Mouse (Mus musculus) midbrain, postnatal 0 days (tissue): Measurements from ENCODE around the gene Xlr5c. TPM values are rescaled to one million over a fixed set of nuclear protein-coding genes. Genes with fewer than 3 reads are reported as not detected.
"Not testable (repeated sequence)": the region's sequence is repeated elsewhere in the genome, so short reads cannot be mapped to it uniquely, and the experiment has no call there.

Experiments used
- ATAC-seq: fragments of 200-750 bp; cut with Nextera tagmentation; 2 replicates; pipeline ENCODE4 v1.8.0; 2017; ENCODE audit warnings: moderate number of reproducible peaks, mild to moderate bottlenecking, moderate TSS enrichment, moderate library complexity; ENCODE audit not compliant: low FRiP score
- DNase-seq: peaks from one replicate; pipeline ENCODE4 v3.0.0-alpha.2; 2015; ENCODE audit warnings: low spot score
- H3K27ac ChIP-seq: fragments of 300-500 bp; sonication (generic); 2 replicates; pipeline ENCODE4 v1.5.1; 2014; ENCODE audit warnings: low read depth, mild to moderate bottlenecking, low read length, mixed read lengths
- H3K27me3 ChIP-seq: fragments of 300-500 bp; sonication (generic); 2 replicates; pipeline ENCODE4 v1.6.1; 2014; ENCODE audit warnings: low read length, control low read depth, mixed read lengths; ENCODE audit not compliant: insufficient read depth
- H3K36me3 ChIP-seq: fragments of 300-500 bp; sonication (generic); 2 replicates; pipeline ENCODE4 v1.6.1; 2014; ENCODE audit warnings: low read length, control low read depth, mixed read lengths; ENCODE audit not compliant: insufficient read depth
- H3K4me1 ChIP-seq: fragments of 300-500 bp; sonication (generic); 2 replicates; pipeline ENCODE4 v1.6.1; 2014; ENCODE audit warnings: mild to moderate bottlenecking, control low read depth, antibody characterized with exemption, low read length, mixed read lengths; ENCODE audit not compliant: insufficient read depth
- H3K4me2 ChIP-seq: fragments of 300-500 bp; sonication (generic); 2 replicates; pipeline ENCODE4 v1.6.1; 2014; ENCODE audit warnings: low read depth, mild to moderate bottlenecking, low read length, mixed read lengths; ENCODE audit not compliant: poor library complexity, severe bottlenecking
- H3K4me3 ChIP-seq: fragments of 300-500 bp; sonication (generic); 2 replicates; pipeline ENCODE4 v1.5.1; 2014; ENCODE audit warnings: low read depth, mild to moderate bottlenecking, low read length, moderate library complexity
- H3K9ac ChIP-seq: fragments of 300-500 bp; sonication (generic); replicated peaks from 2 replicates; pipeline ENCODE4 v1.6.1; 2014; ENCODE audit warnings: mild to moderate bottlenecking, low read length, moderate library complexity, mixed read lengths; ENCODE audit not compliant: poor library complexity, severe bottlenecking
- H3K9me3 ChIP-seq: fragments of 300-500 bp; sonication (generic); 2 replicates; pipeline ENCODE4 v1.6.1; 2016; ENCODE audit warnings: low read length, control low read depth
- CTCF ChIP-seq: IDR thresholded peaks from 2 replicates; pipeline ENCODE4 v1.5.1; 2016; ENCODE audit warnings: antibody characterized with exemption, mild to moderate bottlenecking
- whole genome bisulfite sequencing: fragments of 180-500 bp; shearing (Covaris S2); extraction: QIAGEN DNeasy Blood & Tissue Kit; methylation state at CpG from one replicate; pipeline ENCODE4 v1.1.7; 2014; 5-methylcytosine and 5-hydroxymethylcytosine counted together
- polyA plus RNA-seq: library from polyadenylated mRNA; unstranded; fragments of >200 nt; fragmentation: Nextera tagmentation; extraction: Ambion mirVana; gene quantifications from 2 replicates; pipeline ENCODE4 v1.2.1, GENCODE M21; 2015
- total RNA-seq: library from RNA; depleted of rRNA; stranded (reverse); fragments of >200 nt; gene quantifications from 2 replicates; pipeline ENCODE4 v1.2.3, GENCODE M21; 2014; rRNA removed

Gene Xlr5c
- total and polyA plus RNA-seq, 2 experiments from 2014 or later: not detected

- Histone ChIP-seq H3K9me3 (no peaks in the 10 kb centered on the region), H3K27ac (no peak overlapping the region), H3K9ac (no peak overlapping the region), H3K4me3 (no peak overlapping the region), H3K4me2 (no peak overlapping the region), H3K4me1 (no peaks in the 10 kb centered on the region), H3K36me3 (no peaks in the 10 kb centered on the region), H3K27me3 (no peaks in the 10 kb centered on the region)
- ATAC-seq (no peak), DNase-seq (no peak)
- 75% methylated on average over 2 of the region's 2 CpGs for WGBS
- no peak for TF ChIP-seq CTCF
These were observed 34.4 kb upstream of the Xlr5c start for GRCm38 (mm10) chrX:73327215-73327614.

- no peak overlapping the region for H3K9ac ChIP-seq
- H3K4me3 ChIP-seq: no peak overlapping the region
- 72% methylated on average over 3 of the region's 3 CpGs for WGBS
- H3K9me3 ChIP-seq: no peaks in the 10 kb centered on the region
- ATAC-seq (no peak), DNase-seq (no peak)
- H3K36me3 ChIP-seq: no peaks in the 10 kb centered on the region
- H3K4me2 ChIP-seq: no peak overlapping the region
- no peaks in the 10 kb centered on the region for H3K4me1 ChIP-seq
- TF ChIP-seq CTCF: no peak
- H3K27ac ChIP-seq: no peak overlapping the region
- no peaks in the 10 kb centered on the region for H3K27me3 ChIP-seq
These were observed 28.3 kb upstream of the Xlr5c start for GRCm38 (mm10) chrX:73321029-73321428.

GRCm38 (mm10) chrX:73312522-73312921 lies 19.7 kb upstream of the Xlr5c start:
- no peaks in the 10 kb centered on the region for H3K27me3 ChIP-seq
- no peak overlapping the region for H3K9ac ChIP-seq
- H3K4me1 ChIP-seq: no peaks in the 10 kb centered on the region
- H3K36me3 ChIP-seq: no peaks in the 10 kb centered on the region
- no peak overlapping the region for H3K27ac ChIP-seq
- no peaks in the 10 kb centered on the region for H3K9me3 ChIP-seq
- H3K4me2 ChIP-seq: no peak overlapping the region
- ATAC-seq (no peak), DNase-seq (peak; percentile 53)
- 35% methylated on average over 3 of the region's 3 CpGs for WGBS
- no peak overlapping the region for H3K4me3 ChIP-seq
- TF ChIP-seq CTCF: peak; percentile 74

GRCm38 (mm10) chrX:73295745-73296144 lies 3.0 kb upstream of the Xlr5c start:
- not testable (repeated sequence) for H3K9me3 ChIP-seq, H3K4me3 ChIP-seq, H3K4me2 ChIP-seq, H3K9ac ChIP-seq, DNase-seq, H3K27ac ChIP-seq, H3K36me3 ChIP-seq, H3K4me1 ChIP-seq, H3K27me3 ChIP-seq, ATAC-seq
- WGBS: 72% methylated on average over 6 of the region's 10 CpGs

GRCm38 (mm10) chrX:73265270-73265669 lies 27.5 kb downstream of the Xlr5c start, which contains the start of gene Xlr3c:
TSS of gene Xlr3c (minus strand) at chrX:73265390.
- H3K27ac ChIP-seq, H3K27me3 ChIP-seq, H3K4me2 ChIP-seq, H3K9me3 ChIP-seq, H3K36me3 ChIP-seq, DNase-seq, ATAC-seq, H3K4me1 ChIP-seq, H3K4me3 ChIP-seq, H3K9ac ChIP-seq: not testable (repeated sequence)
- whole genome bisulfite sequencing: 91% methylated on average over 14 of the region's 14 CpGs

GRCm38 (mm10) chrX:73262428-73262827 lies 30.3 kb downstream of the Xlr5c start:
- not testable (repeated sequence) for H3K9me3 ChIP-seq, H3K4me1 ChIP-seq, H3K27me3 ChIP-seq, H3K27ac ChIP-seq, DNase-seq, H3K36me3 ChIP-seq, H3K9ac ChIP-seq, H3K4me3 ChIP-seq, H3K4me2 ChIP-seq, ATAC-seq
- 75% methylated on average over 1 of the region's 2 CpGs for WGBS

GRCm38 (mm10) chrX:73242821-73243325 lies 49.9 kb downstream of the Xlr5c start, which contains the start of gene Xlr4c:
TSS of gene Xlr4c (minus strand) at chrX:73243130.
- H3K9me3 ChIP-seq, ATAC-seq, H3K36me3 ChIP-seq, H3K27me3 ChIP-seq, H3K4me3 ChIP-seq, H3K4me1 ChIP-seq, H3K4me2 ChIP-seq, H3K9ac ChIP-seq, H3K27ac ChIP-seq, DNase-seq: not testable (repeated sequence)
- 91% methylated on average over 12 of the region's 14 CpGs for WGBS

Other genes starting within 250 kb of the Xlr5c start
- 17.1 and 18.4 TPM in 2 replicates for gene Pnma3, start 228.2 kb downstream of the Xlr5c start, total RNA-seq
- 5.7 and 7.5 TPM in 2 replicates for gene Pnma3, start 228.2 kb downstream of the Xlr5c start, polyA plus RNA-seq
- gene Xlr4a, start 210.5 kb downstream of the Xlr5c start, total RNA-seq: not detected in 2 replicates
- gene Xlr4a, start 210.5 kb downstream of the Xlr5c start, polyA plus RNA-seq: 1.1 TPM in 1 of 2 replicates, not detected in the other
- gene Xlr3a, start 195.9 kb downstream of the Xlr5c start, total RNA-seq: 0.60 and 5.7 TPM in 2 replicates
- gene Xlr3a, start 195.9 kb downstream of the Xlr5c start, polyA plus RNA-seq: 3.4 and 4.7 TPM in 2 replicates
- gene Gm14685, start 175.9 kb downstream of the Xlr5c start, total RNA-seq: 0.66 and 2.8 TPM in 2 replicates
- 1.4 and 1.5 TPM in 2 replicates for gene Gm14685, start 175.9 kb downstream of the Xlr5c start, polyA plus RNA-seq
- not detected in 2 replicates for gene Xlr5b, start 144.2 kb downstream of the Xlr5c start, total RNA-seq
- gene Xlr5b, start 144.2 kb downstream of the Xlr5c start, polyA plus RNA-seq: not detected in 2 replicates
- 1.1 and 2.8 TPM in 2 replicates for gene DXBay18, start 143.5 kb downstream of the Xlr5c start, total RNA-seq
- 1.3 and 1.4 TPM in 2 replicates for gene DXBay18, start 143.5 kb downstream of the Xlr5c start, polyA plus RNA-seq
- gene Spin2d, start 116.0 kb downstream of the Xlr5c start, total RNA-seq: not detected in 2 replicates
- not detected in 2 replicates for gene Spin2d, start 116.0 kb downstream of the Xlr5c start, polyA plus RNA-seq
- 2.8 and 7.2 TPM in 2 replicates for gene Xlr3b, start 100.8 kb downstream of the Xlr5c start, total RNA-seq
- 6.8 and 13.9 TPM in 2 replicates for gene Xlr3b, start 100.8 kb downstream of the Xlr5c start, polyA plus RNA-seq
- not detected in 2 replicates for gene Xlr4b, start 78.6 kb downstream of the Xlr5c start, total RNA-seq
- 1.2 TPM in 1 of 2 replicates, not detected in the other for gene Xlr4b, start 78.6 kb downstream of the Xlr5c start, polyA plus RNA-seq
- 26.5 and 32.2 TPM in 2 replicates for gene F8a, start 64.7 kb downstream of the Xlr5c start, total RNA-seq
- 33.7 and 36.3 TPM in 2 replicates for gene F8a, start 64.7 kb downstream of the Xlr5c start, polyA plus RNA-seq
- gene Xlr4c, start 49.8 kb downstream of the Xlr5c start, total RNA-seq: not detected in 2 replicates
- gene Xlr4c, start 49.8 kb downstream of the Xlr5c start, polyA plus RNA-seq: 0.26 and 0.67 TPM in 2 replicates
- gene Xlr3c, start 27.6 kb downstream of the Xlr5c start, total RNA-seq: not detected in 2 replicates
- gene Xlr3c, start 27.6 kb downstream of the Xlr5c start, polyA plus RNA-seq: 0.12 and 0.15 TPM in 2 replicates
- not detected in 2 replicates for gene Xlr5a, start within 50 bp of the Xlr5c start, total RNA-seq
- gene Xlr5a, start within 50 bp of the Xlr5c start, polyA plus RNA-seq: not detected in 2 replicates
- not detected in 2 replicates for gene Gm45015, start 43.9 kb upstream of the Xlr5c start, total RNA-seq
- gene Gm45015, start 43.9 kb upstream of the Xlr5c start, polyA plus RNA-seq: not detected in 2 replicates
- 28.2 and 29.9 TPM in 2 replicates for gene Zfp275, start 49.6 kb upstream of the Xlr5c start, total RNA-seq
- 5.2 and 5.7 TPM in 2 replicates for gene Zfp275, start 49.6 kb upstream of the Xlr5c start, polyA plus RNA-seq
- gene Gm18336, start 105.8 kb upstream of the Xlr5c start, total RNA-seq: not detected in 2 replicates
- gene Gm18336, start 105.8 kb upstream of the Xlr5c start, polyA plus RNA-seq: 0.07 and 0.09 TPM in 2 replicates
- 5.3 and 5.5 TPM in 2 replicates for gene Zfp92, start 118.1 kb upstream of the Xlr5c start, total RNA-seq
- gene Zfp92, start 118.1 kb upstream of the Xlr5c start, polyA plus RNA-seq: 1.5 and 2.1 TPM in 2 replicates
- 1.3 TPM in 1 of 2 replicates, not detected in the other for gene Trex2, start 142.4 kb upstream of the Xlr5c start, total RNA-seq
- gene Trex2, start 142.4 kb upstream of the Xlr5c start, polyA plus RNA-seq: not detected in 2 replicates
- gene Haus7, start 166.1 kb upstream of the Xlr5c start, total RNA-seq: 30.7 and 34.7 TPM in 2 replicates
- gene Haus7, start 166.1 kb upstream of the Xlr5c start, polyA plus RNA-seq: 61.7 and 63.6 TPM in 2 replicates
- 43.9 and 44.6 TPM in 2 replicates for gene Bgn, start 190.6 kb upstream of the Xlr5c start, total RNA-seq
- gene Bgn, start 190.6 kb upstream of the Xlr5c start, polyA plus RNA-seq: 17.1 and 19.8 TPM in 2 replicates
- 40.4 and 41.9 TPM in 2 replicates for gene Atp2b3, start 210.1 kb upstream of the Xlr5c start, total RNA-seq
- 6.7 and 7.9 TPM in 2 replicates for gene Atp2b3, start 210.1 kb upstream of the Xlr5c start, polyA plus RNA-seq